Mouse (Mus musculus): Measurements from ENCODE around the gene Olfr1420. TPM values are rescaled to one million over a fixed set of nuclear protein-coding genes. Genes with fewer than 3 reads are reported as not detected.
"Not testable (repeated sequence)": the region's sequence is repeated elsewhere in the genome, so short reads cannot be mapped to it uniquely, and the experiment has no call there.

The Olfr1420 gene
- polyA plus RNA-seq, 1 experiment from 2014 or later: not detected

DNA sequence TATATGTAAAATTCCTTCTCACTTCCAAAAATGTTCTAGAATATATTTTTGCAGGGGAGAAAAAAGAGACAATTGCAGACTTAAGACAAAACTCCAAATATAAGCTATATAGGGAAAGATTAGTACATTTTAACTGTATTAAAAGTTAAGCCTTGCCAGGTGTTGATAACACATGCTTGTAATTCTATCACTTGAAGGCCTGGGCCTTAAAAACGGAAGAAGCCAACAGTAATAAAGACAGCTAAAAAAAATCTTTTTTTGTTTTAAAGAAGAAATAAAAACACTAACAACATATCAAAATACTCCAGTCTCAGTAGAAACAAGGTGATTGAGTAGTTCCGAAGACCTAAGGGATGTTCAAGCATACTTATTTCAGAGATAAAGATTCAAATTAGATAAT lies 40.0 kb downstream of the Olfr1420 start:
- no peak for ATAC-seq (ENCODE audit: insufficient number of reproducible peaks, insufficient read depth, low FRiP score, low read depth)
- H3K4me2 ChIP-seq (replicated peaks; ENCODE audit: low read depth, low read length): no peak overlapping the region

DNA sequence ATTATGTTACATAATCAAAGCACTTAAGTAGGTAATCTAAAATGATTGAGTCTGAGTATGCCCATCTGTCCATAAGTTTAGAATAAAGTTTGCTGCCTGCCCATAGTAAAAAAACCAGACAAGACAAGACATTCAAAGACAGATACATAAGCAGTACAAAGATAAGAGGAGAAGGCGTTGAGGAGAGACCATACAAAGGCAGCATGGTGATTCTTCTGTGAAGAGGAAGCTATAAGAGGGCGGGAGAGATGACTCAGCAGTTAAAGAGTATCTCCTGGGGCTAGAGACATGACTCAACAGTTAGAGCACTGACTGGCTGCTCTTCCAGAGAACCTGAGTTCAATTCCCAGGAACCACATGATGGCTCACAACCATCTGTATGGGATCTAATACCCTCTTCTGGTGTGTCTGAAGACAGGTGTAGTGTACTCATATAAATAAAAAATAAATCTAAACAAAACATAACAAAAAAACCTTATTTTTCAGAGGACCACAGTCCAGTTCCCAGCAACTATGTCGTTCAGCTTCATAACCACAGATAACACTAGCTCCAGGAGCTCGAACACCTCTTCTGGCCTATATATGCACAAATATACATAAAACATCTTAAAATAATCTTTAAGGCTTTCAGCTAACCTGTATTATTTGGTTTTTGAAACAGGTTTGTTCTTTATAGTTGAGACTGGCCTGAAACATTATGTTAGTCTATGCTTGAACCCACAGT lies 41.8 kb downstream of the Olfr1420 start:
- H3K4me3 ChIP-seq (ENCODE audit: low read depth, low read length): no peak overlapping the region
- no peaks in the 10 kb centered on the region for H3K27me3 ChIP-seq (ENCODE audit: control insufficient read depth, insufficient read depth, low read length)
- 96% methylated on average over 4 of the region's 4 CpGs for WGBS
- no peak overlapping the region for H3K4me2 ChIP-seq (replicated peaks; ENCODE audit: low read depth, low read length)
- H3K9ac ChIP-seq (replicated peaks; ENCODE audit: low read depth, low read length): no peak overlapping the region
- H3K9me3 ChIP-seq (ENCODE audit: control insufficient read depth, low read depth, low read length): no peaks in the 10 kb centered on the region
- H3K27ac ChIP-seq (ENCODE audit: low read length): no peak overlapping the region
- peaks cover 73% of the 10 kb centered on the region for H3K36me3 ChIP-seq (ENCODE audit: control insufficient read depth, insufficient read depth, low read length)
- no peaks in the 10 kb centered on the region for H3K4me1 ChIP-seq (ENCODE audit: control insufficient read depth, insufficient read depth, low read length)
- no peak for ATAC-seq (ENCODE audit: insufficient number of reproducible peaks, insufficient read depth, low FRiP score, low read depth)

More for the DNA sequence above, 40.0 kb downstream of the Olfr1420 start:
- H3K27ac ChIP-seq (ENCODE audit: low read length): no peak overlapping the region
- H3K36me3 ChIP-seq (ENCODE audit: control insufficient read depth, insufficient read depth, low read length): peaks cover 73% of the 10 kb centered on the region
- WGBS: 94% methylated on average over 2 of the region's 2 CpGs
- no peaks in the 10 kb centered on the region for H3K27me3 ChIP-seq (ENCODE audit: control insufficient read depth, insufficient read depth, low read length)
- H3K9me3 ChIP-seq (ENCODE audit: control insufficient read depth, low read depth, low read length): no peaks in the 10 kb centered on the region
- no peak overlapping the region for H3K4me3 ChIP-seq (ENCODE audit: low read depth, low read length)
- H3K4me1 ChIP-seq (ENCODE audit: control insufficient read depth, insufficient read depth, low read length): no peaks in the 10 kb centered on the region
- H3K9ac ChIP-seq (replicated peaks; ENCODE audit: low read depth, low read length): no peak overlapping the region

DNA sequence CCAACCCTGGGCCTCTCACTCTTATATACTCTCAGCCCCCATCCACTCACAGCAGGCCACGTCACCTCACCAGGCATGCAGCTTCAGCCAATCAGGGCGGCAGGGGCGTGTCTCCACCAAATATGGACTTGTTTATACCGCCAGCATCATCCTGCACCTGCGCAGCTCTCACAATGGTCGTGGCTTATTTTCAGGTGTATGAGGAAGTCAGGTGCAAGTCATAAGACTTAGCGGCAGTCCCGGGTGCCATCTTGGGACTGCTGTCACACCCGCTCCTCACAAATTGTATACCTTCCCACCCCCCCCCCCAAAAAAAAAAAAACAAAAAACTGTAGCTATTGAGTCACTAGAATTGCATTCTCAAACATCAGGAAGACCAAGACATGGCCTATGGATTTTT lies 60.1 kb downstream of the Olfr1420 start:
- not testable (repeated sequence) for H3K4me1 ChIP-seq (ENCODE audit: control insufficient read depth, insufficient read depth, low read length); H3K27me3 ChIP-seq (ENCODE audit: control insufficient read depth, insufficient read depth, low read length); H3K9me3 ChIP-seq (ENCODE audit: control insufficient read depth, low read depth, low read length); H3K27ac ChIP-seq (ENCODE audit: low read length); ATAC-seq (ENCODE audit: insufficient number of reproducible peaks, insufficient read depth, low FRiP score, low read depth); H3K4me2 ChIP-seq (replicated peaks; ENCODE audit: low read depth, low read length); H3K4me3 ChIP-seq (ENCODE audit: low read depth, low read length); H3K9ac ChIP-seq (replicated peaks; ENCODE audit: low read depth, low read length)
- peaks cover 25% of the 10 kb centered on the region for H3K36me3 ChIP-seq (ENCODE audit: control insufficient read depth, insufficient read depth, low read length)
- WGBS: 97% methylated on average over 9 of the region's 9 CpGs

Small RNAs within 50 kb of the gene (microRNA-seq; reads per million reads assigned to microRNA genes)
- 6.8 reads per million, percentile 15 among the genes with 10 or more reads in this experiment for gene Mir6994

Other genes with a start within 250 kb of the Olfr1420 start
- 0.43 TPM in 1 of 2 replicates, not detected in the other for gene Ms4a3, start 245.7 kb upstream of the Olfr1420 start, polyA plus RNA-seq (2014; fragmentation: Nextera tagmentation; extraction: Ambion mirVana)
- not detected in 2 replicates for gene Oosp2, start 226.0 kb upstream of the Olfr1420 start, polyA plus RNA-seq (2014; fragmentation: Nextera tagmentation; extraction: Ambion mirVana)
- not detected in 2 replicates for gene Oosp1, start 195.4 kb upstream of the Olfr1420 start, polyA plus RNA-seq (2014; fragmentation: Nextera tagmentation; extraction: Ambion mirVana)
- not detected in 2 replicates for gene Oosp3, start 189.5 kb upstream of the Olfr1420 start, polyA plus RNA-seq (2014; fragmentation: Nextera tagmentation; extraction: Ambion mirVana)
- gene Gif, start 139.0 kb upstream of the Olfr1420 start, polyA plus RNA-seq (2014; fragmentation: Nextera tagmentation; extraction: Ambion mirVana): 0.58 and 1.3 TPM in 2 replicates
- gene Mrpl16, start 116.2 kb upstream of the Olfr1420 start, polyA plus RNA-seq (2014; fragmentation: Nextera tagmentation; extraction: Ambion mirVana): 51.1 and 59.7 TPM in 2 replicates
- gene Stx3, start 67.2 kb upstream of the Olfr1420 start, polyA plus RNA-seq (2014; fragmentation: Nextera tagmentation; extraction: Ambion mirVana): 22.8 and 23.2 TPM in 2 replicates
- 0.27 TPM in 1 of 2 replicates, not detected in the other for gene Olfr1417, start 47.3 kb upstream of the Olfr1420 start, polyA plus RNA-seq (2014; fragmentation: Nextera tagmentation; extraction: Ambion mirVana)
- not detected in 2 replicates for gene Olfr1418, start 25.5 kb upstream of the Olfr1420 start, polyA plus RNA-seq (2014; fragmentation: Nextera tagmentation; extraction: Ambion mirVana)
- not detected in 2 replicates for gene Olfr1419, start 11.5 kb upstream of the Olfr1420 start, polyA plus RNA-seq (2014; fragmentation: Nextera tagmentation; extraction: Ambion mirVana)
- 20.7 and 24.3 TPM in 2 replicates for gene Patl1, start 25.8 kb downstream of the Olfr1420 start, polyA plus RNA-seq (2014; fragmentation: Nextera tagmentation; extraction: Ambion mirVana)
- gene Osbp, start 79.4 kb downstream of the Olfr1420 start, polyA plus RNA-seq (2014; fragmentation: Nextera tagmentation; extraction: Ambion mirVana): 10.9 and 11.2 TPM in 2 replicates
- gene Olfr1423, start 154.8 kb downstream of the Olfr1420 start, polyA plus RNA-seq (2014; fragmentation: Nextera tagmentation; extraction: Ambion mirVana): not detected in 2 replicates
- not detected in 2 replicates for gene Olfr1424, start 176.1 kb downstream of the Olfr1420 start, polyA plus RNA-seq (2014; fragmentation: Nextera tagmentation; extraction: Ambion mirVana)
- not detected in 2 replicates for gene Olfr1425, start 191.2 kb downstream of the Olfr1420 start, polyA plus RNA-seq (2014; fragmentation: Nextera tagmentation; extraction: Ambion mirVana)
- gene Olfr1426, start 205.4 kb downstream of the Olfr1420 start, polyA plus RNA-seq (2014; fragmentation: Nextera tagmentation; extraction: Ambion mirVana): not detected in 2 replicates
- gene Olfr1427, start 216.8 kb downstream of the Olfr1420 start, polyA plus RNA-seq (2014; fragmentation: Nextera tagmentation; extraction: Ambion mirVana): not detected in 2 replicates
- not detected in 2 replicates for gene Olfr1428, start 229.3 kb downstream of the Olfr1420 start, polyA plus RNA-seq (2014; fragmentation: Nextera tagmentation; extraction: Ambion mirVana)
- not detected in 2 replicates for gene Olfr76, start 236.6 kb downstream of the Olfr1420 start, polyA plus RNA-seq (2014; fragmentation: Nextera tagmentation; extraction: Ambion mirVana)

Data from stomach, embryonic 14.5 days (tissue).